Mouse (Mus musculus): ENCODE measurements around the gene Abca9.

Gene Abca9

DNA sequence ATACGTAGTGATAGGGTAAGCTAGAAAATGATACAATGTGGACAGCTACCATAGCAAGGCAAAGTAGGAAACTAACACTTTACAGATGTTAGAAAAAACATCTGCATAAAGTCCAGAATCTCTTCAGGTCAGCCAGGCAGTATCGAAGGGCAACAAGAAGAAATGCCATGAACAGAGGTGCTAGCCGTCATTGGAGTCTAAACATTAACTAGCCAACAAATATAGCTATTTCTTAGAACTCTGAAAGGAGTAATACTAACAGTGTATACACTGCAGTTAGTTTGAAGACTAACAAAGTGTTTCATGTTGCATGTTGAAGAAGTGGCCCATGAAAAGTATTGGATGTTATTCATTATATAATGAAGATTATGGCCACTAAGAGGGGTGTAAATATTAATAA, 95.8 kb downstream of the Abca9 start:
- DNase-seq (ENCODE audit: low spot score in 2 of 2): no peak

- peak; percentile 3 to 4 for DNase-seq (ENCODE audit: low spot score in 2 of 2)
These were observed 107.0 kb downstream of the Abca9 start for GRCm38 (mm10) chr11:110061032-110061431.

DNA sequence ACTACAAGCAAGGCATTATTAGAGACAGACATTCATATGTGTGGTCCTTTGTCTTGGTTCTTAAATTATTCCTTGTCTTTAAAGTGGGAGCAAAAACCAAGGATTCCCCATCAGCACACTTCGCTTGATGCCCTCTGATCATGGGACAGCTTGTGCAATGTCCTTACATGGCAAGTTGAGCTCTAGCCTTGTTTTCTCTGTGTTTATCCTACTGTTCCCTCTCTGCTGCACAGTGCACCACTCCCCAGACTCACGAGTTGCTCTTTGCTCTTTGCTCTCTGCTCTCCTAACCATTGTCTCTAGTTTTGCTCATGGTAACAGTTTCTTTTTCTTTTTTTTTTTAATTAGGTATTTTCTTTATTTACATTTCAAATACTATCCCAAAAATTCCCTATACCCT, 107.9 kb downstream of the Abca9 start:
- DNase-seq (ENCODE audit: low spot score in 2 of 2): no peak

GRCm38 (mm10) chr11:110053681-110054080, 114.3 kb downstream of the Abca9 start:
- no peak for DNase-seq (ENCODE audit: low spot score in 2 of 2)

Measured in frontal cortex, postnatal 36 days (tissue).